8 mouse cellular contexts compared by ENCODE assay signal in genomic region chr5:147860449-147861261, GRCm38 (mm10). TPM values are rescaled to one million over a fixed set of nuclear protein-coding genes. Genes with fewer than 3 reads are reported as not detected.
DNase-seq lines count a peak whose midpoint lies in the region; ATAC-seq lines count a peak whose summit lies in the region.

Gene Pomp (plus strand): TSS chr5:147860461.

- H3K27me3 ChIP-seq in hindbrain, embryonic 13.5 days = no peaks in the 10 kb centered on the region

- no peaks in the 10 kb centered on the region for H3K9me3 ChIP-seq in hindbrain, embryonic 13.5 days

- H3K4me3 ChIP-seq in hindbrain, embryonic 13.5 days = peak within 1 kb of the TSS; percentile 72

- peak; percentile 97 for ATAC-seq in hindbrain, embryonic 13.5 days (ENCODE audit: low FRiP score)

- H3K4me1 ChIP-seq in hindbrain, embryonic 13.5 days (replicated peaks) = peaks cover 25% of the 10 kb centered on the region

- peak within 1 kb of the TSS; percentile 86 for H3K9ac ChIP-seq in hindbrain, embryonic 13.5 days

- H3K4me2 ChIP-seq in hindbrain, embryonic 13.5 days = peak within 1 kb of the TSS; percentile 89

- H3K27ac ChIP-seq in hindbrain, embryonic 13.5 days = peak within 1 kb of the TSS; percentile 85

- WGBS in hindbrain, embryonic 13.5 days = under 1% methylated on average over 68 of the region's 68 CpGs

- DNase-seq in NIH3T3 (ENCODE audit: low read depth) = peak; percentile 95
- DNase-seq in cerebellum, postnatal 10 days = peak; percentile 93 to 94
- peak; percentile 86 to 87 for DNase-seq in frontal cortex, postnatal 14 days (ENCODE audit: low spot score in 2 of 2)
- peak; percentile 79 to 84 for DNase-seq in layer of hippocampus, postnatal 25 days (ENCODE audit: extremely low spot score in 1 of 2, low spot score in 1 of 2)
- peak; percentile 92 for DNase-seq in lung, postnatal 25 days (ENCODE audit: low spot score)
- DNase-seq in retina, embryonic 14.5 days (ENCODE audit: low spot score) = peak; percentile 90
- DNase-seq in thymus, postnatal 4 days = peak; percentile 90

- H3K36me3 ChIP-seq in hindbrain, embryonic 13.5 days = peaks cover 33% of the 10 kb centered on the region

RNA-seq across cellular contexts. Expression of gene Pomp, which starts in this region (rescaled TPM):
- polyA plus RNA-seq in hindbrain, embryonic 13.5 days (2015; fragmentation: Nextera tagmentation; extraction: Ambion mirVana) = 532 and 548 TPM in 2 replicates
- 100 to 1,000 TPM; 133 to 160 TPM for total RNA-seq in layer of hippocampus, postnatal 25 days (2021)

Comparison
In these comparisons a context has a peak if more than half of its experiments do, and no peak if none do; other contexts are left out.
1. Peak in every context shown above with its lines: DNase-seq, ATAC-seq, H3K4me3 ChIP-seq and H3K27ac ChIP-seq.